ENCODE assay signal across 8 mouse cellular contexts in genomic region chr2:30604880-30605761, GRCm38 (mm10). TPM values are rescaled to one million over a fixed set of nuclear protein-coding genes. Genes with fewer than 3 reads are reported as not detected.
A peak's percentile ranks its signal among the peaks of the same experiment; 100 is the strongest.
DNase-seq lines count a peak whose midpoint lies in the region; ATAC-seq and TF ChIP-seq lines count a peak whose summit lies in the region.

No protein-coding gene starts in this region.

- H3K4me1 ChIP-seq in forebrain, embryonic 15.5 days: peaks cover 71% of the 10 kb centered on the region
- peaks cover 29% of the 10 kb centered on the region for H3K4me1 ChIP-seq in hindbrain, postnatal 0 days (ENCODE audit: insufficient read depth, low read length)
- peaks cover 30% of the 10 kb centered on the region for H3K4me1 ChIP-seq in liver, postnatal 0 days (ENCODE audit: insufficient read depth)
- peaks cover 11% of the 10 kb centered on the region for H3K4me1 ChIP-seq in stomach, postnatal 0 days (replicated peaks; ENCODE audit: control insufficient read depth, insufficient read depth)

- H3K9me3 ChIP-seq in forebrain, embryonic 15.5 days: no peaks in the 10 kb centered on the region
- H3K9me3 ChIP-seq in hindbrain, postnatal 0 days (ENCODE audit: low read length): no peaks in the 10 kb centered on the region
- no peaks in the 10 kb centered on the region for H3K9me3 ChIP-seq in liver, postnatal 0 days (ENCODE audit: low read length)
- H3K9me3 ChIP-seq in stomach, postnatal 0 days (ENCODE audit: control insufficient read depth, low read length): no peaks in the 10 kb centered on the region

- no peaks in the 10 kb centered on the region for H3K27me3 ChIP-seq in forebrain, embryonic 15.5 days
- H3K27me3 ChIP-seq in hindbrain, postnatal 0 days (ENCODE audit: insufficient read depth, low read length): no peaks in the 10 kb centered on the region
- H3K27me3 ChIP-seq in liver, postnatal 0 days (ENCODE audit: insufficient read depth, low read length): peaks cover 14% of the 10 kb centered on the region; the same call in 1 of the 2 replicates
- H3K27me3 ChIP-seq in stomach, postnatal 0 days (ENCODE audit: control insufficient read depth, insufficient read depth, low read length): no peaks in the 10 kb centered on the region

- peak overlapping the region; percentile 24; the same call in 1 of the 2 replicates for H3K9ac ChIP-seq in forebrain, embryonic 15.5 days (replicated peaks)
- H3K9ac ChIP-seq in hindbrain, postnatal 0 days (replicated peaks; ENCODE audit: low read length): peak overlapping the region; percentile 28; the same call in 1 of the 2 replicates
- peak overlapping the region; percentile 12; the same call in 1 of the 2 replicates for H3K9ac ChIP-seq in liver, postnatal 0 days (replicated peaks)
- peak overlapping the region; percentile 31; the same call in 1 of the 2 replicates for H3K9ac ChIP-seq in stomach, postnatal 0 days (ENCODE audit: low read length)

- TF ChIP-seq CTCF in hindbrain, postnatal 0 days (IDR thresholded peaks at IDR 0.05; ENCODE audit: low read depth): no peak
- no peak for TF ChIP-seq CTCF in liver, postnatal 0 days (IDR thresholded peaks at IDR 0.05; ENCODE audit: low read depth)
- no peak for TF ChIP-seq CTCF in stomach, postnatal 0 days (IDR thresholded peaks at IDR 0.05; ENCODE audit: low read depth)

- DNase-seq in thymus, postnatal 14 days: peak; percentile 26
- DNase-seq in thymus, postnatal 36 days: no peak
- peak; percentile 46 for DNase-seq in hindbrain, postnatal 0 days (ENCODE audit: low spot score)
- peak; percentile 33 for DNase-seq in liver, postnatal 0 days
- peak; percentile 50 for DNase-seq in stomach, postnatal 0 days (ENCODE audit: low spot score)
- no peak for DNase-seq in right cerebral cortex, adult 18-20 months
- no peak for DNase-seq in layer of hippocampus, adult 9-11 months

- H3K27ac ChIP-seq in forebrain, embryonic 15.5 days (replicated peaks): peak overlapping the region; percentile 92
- H3K27ac ChIP-seq in hindbrain, postnatal 0 days: 0 out of 2 replicates have a peak overlapping the region, but pooled peaks have one; percentile 41
- H3K27ac ChIP-seq in liver, postnatal 0 days (ENCODE audit: low read depth): no peak overlapping the region
- peak overlapping the region; percentile 71 for H3K27ac ChIP-seq in stomach, postnatal 0 days (replicated peaks)

- H3K4me3 ChIP-seq in forebrain, embryonic 15.5 days: peak overlapping the region; percentile 9; the same call in 1 of the 2 replicates
- H3K4me3 ChIP-seq in hindbrain, postnatal 0 days (ENCODE audit: low read length): no peak overlapping the region
- no peak overlapping the region for H3K4me3 ChIP-seq in liver, postnatal 0 days (ENCODE audit: low read depth, low read length)
- no peak overlapping the region for H3K4me3 ChIP-seq in stomach, postnatal 0 days (ENCODE audit: low read depth, low read length)

- TF ChIP-seq EP300 in liver, postnatal 0 days (IDR thresholded peaks at IDR 0.05; ENCODE audit: low read depth): no peak
- TF ChIP-seq EP300 in stomach, postnatal 0 days (optimal IDR thresholded peaks at IDR 0.05): no peak

- 3% methylated on average over 32 of the region's 32 CpGs for WGBS in forebrain, embryonic 15.5 days
- 5% methylated on average over 32 of the region's 32 CpGs for WGBS in hindbrain, postnatal 0 days
- WGBS in liver, postnatal 0 days (ENCODE audit: insufficient replicate concordance): 3% methylated on average over 30 of the region's 32 CpGs
- 5% methylated on average over 31 of the region's 32 CpGs for WGBS in stomach, postnatal 0 days

- H3K4me2 ChIP-seq in forebrain, embryonic 15.5 days (replicated peaks): peak overlapping the region; percentile 42
- H3K4me2 ChIP-seq in hindbrain, postnatal 0 days (ENCODE audit: low read depth, low read length): peak overlapping the region; percentile 20; the same call in 1 of the 2 replicates
- peak overlapping the region; percentile 37 for H3K4me2 ChIP-seq in liver, postnatal 0 days (ENCODE audit: low read depth, low read length)
- H3K4me2 ChIP-seq in stomach, postnatal 0 days (replicated peaks; ENCODE audit: low read depth): peak overlapping the region; percentile 42

- ATAC-seq in forebrain, embryonic 15.5 days (replicated peaks): no peak
- no peak for ATAC-seq in hindbrain, postnatal 0 days
- no peak; the same call in 1 of the 2 replicates for ATAC-seq in liver, postnatal 0 days
- peak; percentile 40; the same call in 1 of the 2 replicates for ATAC-seq in stomach, postnatal 0 days (ENCODE audit: low FRiP score, low TSS enrichment)

- H3K36me3 ChIP-seq in forebrain, embryonic 15.5 days: no peaks in the 10 kb centered on the region
- no peaks in the 10 kb centered on the region for H3K36me3 ChIP-seq in hindbrain, postnatal 0 days (ENCODE audit: insufficient read depth, low read length)
- no peaks in the 10 kb centered on the region for H3K36me3 ChIP-seq in liver, postnatal 0 days (replicated peaks; ENCODE audit: insufficient read depth, low read length)
- no peaks in the 10 kb centered on the region for H3K36me3 ChIP-seq in stomach, postnatal 0 days (ENCODE audit: control insufficient read depth, insufficient read depth, low read length)

RNA-seq across cellular contexts. Expression of gene Cstad, which starts 10.3 kb away (rescaled TPM):
- polyA plus RNA-seq in forebrain, embryonic 15.5 days (2015; fragmentation: Nextera tagmentation; extraction: Ambion mirVana): 0.63 and 1.4 TPM in 2 replicates
- 1.3 and 4.6 TPM in 2 replicates for total RNA-seq in hindbrain, postnatal 0 days (2014; rRNA removed)
- polyA plus RNA-seq in hindbrain, postnatal 0 days (2015; fragmentation: Nextera tagmentation; extraction: Ambion mirVana): 0.54 TPM in 1 of 2 replicates, not detected in the other
- 0.22 TPM in 2 replicates for polyA plus RNA-seq in liver, postnatal 0 days (2015; fragmentation: Nextera tagmentation; extraction: Ambion mirVana)
- 0.57 and 0.63 TPM in 2 replicates for polyA plus RNA-seq in stomach, postnatal 0 days (2015; fragmentation: Nextera tagmentation; extraction: Ambion mirVana)

Comparison
In these comparisons a context has a peak if more than half of its experiments do, and no peak if none do; other contexts are left out.
1. DNase-seq: peak in thymus, postnatal 14 days (single experiment), hindbrain, postnatal 0 days (single experiment), liver, postnatal 0 days (single experiment) and stomach, postnatal 0 days (single experiment); none in thymus, postnatal 36 days (0 of 2), right cerebral cortex, adult 18-20 months (single experiment) and layer of hippocampus, adult 9-11 months (single experiment).
2. Peak in every context shown above with its lines, with median percentiles within 50 percentile points of each other: H3K4me2 ChIP-seq and H3K9ac ChIP-seq.